Mouse (Mus musculus) kidney, postnatal 0 days (tissue): ENCODE measurements at regions not wholly inside any gene's neighbourhood (a gene's known extent, or its start where the extent isn't known, plus 50 kb on each side); places are given as distances from the start of the nearest gene placed in this dataset.

Source experiments
- ATAC-seq: fragments of 200-750 bp; cut with Nextera tagmentation; replicated peaks from 2 replicates; pipeline ENCODE4 v1.8.0; 2017; ENCODE audit warnings: low read depth, moderate number of reproducible peaks, moderate TSS enrichment, moderate library complexity; ENCODE audit not compliant: low FRiP score
- DNase-seq: peaks from one replicate; pipeline ENCODE4 v3.0.0-alpha.2; 2016; ENCODE audit warnings: low spot score
- H3K27ac ChIP-seq: fragments of 300-500 bp; sonication (generic); 2 replicates; pipeline ENCODE4 v1.5.1; 2014; ENCODE audit warnings: mild to moderate bottlenecking
- H3K27me3 ChIP-seq: fragments of 300-500 bp; sonication (generic); 2 replicates; pipeline ENCODE4 v1.6.1; 2014; ENCODE audit warnings: low read length, mixed read lengths; ENCODE audit not compliant: insufficient read depth
- H3K36me3 ChIP-seq: fragments of 300-500 bp; sonication (generic); 2 replicates; pipeline ENCODE4 v1.6.1; 2014; ENCODE audit warnings: low read length, mixed read lengths; ENCODE audit not compliant: insufficient read depth
- H3K4me1 ChIP-seq: fragments of 300-500 bp; sonication (generic); replicated peaks from 2 replicates; pipeline ENCODE4 v1.6.1; 2014; ENCODE audit warnings: antibody characterized with exemption, low read length, mixed read lengths; ENCODE audit not compliant: insufficient read depth
- H3K4me2 ChIP-seq: fragments of 300-500 bp; sonication (generic); 2 replicates; pipeline ENCODE4 v1.6.1; 2014; ENCODE audit warnings: mild to moderate bottlenecking, low read length, moderate library complexity, mixed read lengths
- H3K4me3 ChIP-seq: fragments of 300-500 bp; sonication (generic); replicated peaks from 2 replicates; pipeline ENCODE4 v1.5.1; 2014; ENCODE audit warnings: low read depth, low read length
- H3K9ac ChIP-seq: fragments of 300-500 bp; sonication (generic); 2 replicates; pipeline ENCODE4 v1.6.1; 2014; ENCODE audit warnings: low read depth, low read length
- H3K9me3 ChIP-seq: fragments of 300-500 bp; sonication (generic); replicated peaks from 2 replicates; pipeline ENCODE4 v1.6.1; 2016; ENCODE audit warnings: low read length, inconsistent platforms, mixed read lengths
- CTCF ChIP-seq: IDR thresholded peaks from 2 replicates; pipeline ENCODE4 v1.5.1; 2016; ENCODE audit warnings: antibody characterized with exemption, low read depth, mild to moderate bottlenecking, moderate library complexity
- WGBS: fragments of 180-500 bp; shearing (Covaris S2); extraction: QIAGEN DNeasy Blood & Tissue Kit; methylation state at CpG from one replicate; pipeline ENCODE4 v1.1.7; 2014; 5-methylcytosine and 5-hydroxymethylcytosine counted together

GRCm38 (mm10) chr5:99165807-99166360 lies 128.7 kb upstream of the Prkg2 start:
- WGBS, result 20% methylated on average over 3 of the region's 3 CpGs
- Histone ChIP-seq H3K4me1 (no peaks in the 10 kb centered on the region), H3K9ac (no peak overlapping the region), H3K4me3 (no peak overlapping the region), H3K9me3 (no peaks in the 10 kb centered on the region), H3K27ac (no peak overlapping the region), H3K27me3 (no peaks in the 10 kb centered on the region), H3K4me2 (no peak overlapping the region), H3K36me3 (no peaks in the 10 kb centered on the region)
- ATAC-seq (no peak), DNase-seq (no peak)
- TF ChIP-seq CTCF, result no peak

DNA sequence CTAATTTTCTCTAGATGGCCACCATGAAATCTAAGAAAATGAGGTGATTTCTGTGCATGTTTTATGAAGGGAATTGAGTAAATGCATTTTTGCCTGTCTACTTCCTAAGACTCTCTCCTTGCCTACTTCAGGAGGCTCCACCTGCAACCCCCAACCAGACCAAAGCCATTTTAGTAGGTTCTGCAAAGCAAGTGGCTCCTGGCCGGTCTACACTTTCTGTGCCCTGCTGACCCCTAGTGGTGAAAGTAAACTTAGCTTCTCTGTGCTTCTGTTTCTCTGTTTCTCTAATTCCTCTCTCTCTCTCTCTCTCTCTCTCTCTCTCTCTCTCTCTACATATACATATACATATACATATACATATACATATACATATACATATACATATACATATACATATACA lies 120.8 kb upstream of the Prkg2 start:
- Histone ChIP-seq H3K4me2 (no peak overlapping the region), H3K4me3 (no peak overlapping the region), H3K27ac (no peak overlapping the region), H3K27me3 (no peaks in the 10 kb centered on the region), H3K9me3 (no peaks in the 10 kb centered on the region), H3K9ac (no peak overlapping the region), H3K36me3 (no peaks in the 10 kb centered on the region), H3K4me1 (no peaks in the 10 kb centered on the region)
- 0% methylated on average over 1 of the region's 1 CpGs for WGBS
- DNase-seq (peak; percentile 82), ATAC-seq (no peak; the same call in 1 of the 2 replicates)
- TF ChIP-seq CTCF, result peak; percentile 82

DNA sequence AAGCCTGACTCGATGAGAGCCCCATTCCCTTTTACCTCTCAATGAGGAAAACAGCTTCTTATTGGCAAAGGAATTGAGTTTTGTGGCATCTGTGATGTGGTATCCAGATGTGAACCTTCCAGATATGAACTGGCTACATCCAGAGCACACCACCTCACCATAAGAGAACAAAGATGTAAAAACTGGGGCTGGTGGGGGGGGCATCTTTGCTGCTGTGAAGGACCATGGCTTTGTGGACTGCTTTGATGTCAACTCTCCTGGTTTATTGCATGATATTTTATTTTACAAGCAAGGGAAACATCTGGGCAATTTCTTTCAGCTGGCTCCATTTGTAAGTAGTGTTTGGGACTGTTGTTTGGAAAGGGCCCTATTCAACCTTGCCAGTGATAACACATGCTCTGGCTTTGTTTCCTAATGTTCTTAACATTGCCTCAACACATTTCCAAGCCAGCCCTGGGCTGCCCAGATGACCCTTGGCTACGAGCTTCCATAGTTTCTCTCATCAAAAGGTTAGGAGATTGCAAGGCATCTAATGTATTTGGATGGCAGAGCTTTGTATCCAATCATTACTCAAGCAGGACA lies 116.2 kb upstream of the Prkg2 start:
- Histone ChIP-seq H3K4me2 (no peak overlapping the region), H3K27ac (no peak overlapping the region), H3K9ac (no peak overlapping the region), H3K27me3 (no peaks in the 10 kb centered on the region), H3K4me3 (no peak overlapping the region), H3K36me3 (no peaks in the 10 kb centered on the region), H3K4me1 (no peaks in the 10 kb centered on the region), H3K9me3 (no peaks in the 10 kb centered on the region)
- no peak for TF ChIP-seq CTCF
- WGBS, result 68% methylated on average over 2 of the region's 2 CpGs
- no peak for DNase-seq
- no peak for ATAC-seq

- Histone ChIP-seq H3K4me2 (no peak overlapping the region), H3K4me1 (no peaks in the 10 kb centered on the region), H3K27ac (no peak overlapping the region), H3K9ac (no peak overlapping the region), H3K27me3 (no peaks in the 10 kb centered on the region), H3K9me3 (no peaks in the 10 kb centered on the region), H3K36me3 (no peaks in the 10 kb centered on the region), H3K4me3 (no peak overlapping the region)
- no peak for TF ChIP-seq CTCF
- 88% methylated on average over 4 of the region's 4 CpGs for WGBS
- no peak for ATAC-seq
- no peak for DNase-seq
Observed at GRCm38 (mm10) chr5:99152299-99152698, 115.1 kb upstream of the Prkg2 start.

GRCm38 (mm10) chr5:99149904-99150303 lies 112.8 kb upstream of the Prkg2 start:
- Histone ChIP-seq H3K4me2 (no peak overlapping the region), H3K4me1 (no peaks in the 10 kb centered on the region), H3K9me3 (no peaks in the 10 kb centered on the region), H3K27me3 (no peaks in the 10 kb centered on the region), H3K4me3 (no peak overlapping the region), H3K9ac (no peak overlapping the region), H3K36me3 (no peaks in the 10 kb centered on the region), H3K27ac (no peak overlapping the region)
- DNase-seq (no peak), ATAC-seq (no peak)
- peak; percentile 3; the same call in 1 of the 2 replicates for TF ChIP-seq CTCF
- WGBS, result 12% methylated on average over 1 of the region's 1 CpGs

- WGBS, result 74% methylated on average over 2 of the region's 2 CpGs
- no peak overlapping the region for H3K27ac ChIP-seq
- TF ChIP-seq CTCF, result peak; percentile 12; the same call in 1 of the 2 replicates
- H3K4me2 ChIP-seq, result no peak overlapping the region
- no peaks in the 10 kb centered on the region for H3K36me3 ChIP-seq
- H3K9ac ChIP-seq, result no peak overlapping the region
- no peak overlapping the region for H3K4me3 ChIP-seq
- DNase-seq (no peak), ATAC-seq (no peak)
- no peaks in the 10 kb centered on the region for H3K27me3 ChIP-seq
- no peaks in the 10 kb centered on the region for H3K4me1 ChIP-seq
- H3K9me3 ChIP-seq, result no peaks in the 10 kb centered on the region
Observed at GRCm38 (mm10) chr5:99132670-99133069, 95.5 kb upstream of the Prkg2 start.

DNA sequence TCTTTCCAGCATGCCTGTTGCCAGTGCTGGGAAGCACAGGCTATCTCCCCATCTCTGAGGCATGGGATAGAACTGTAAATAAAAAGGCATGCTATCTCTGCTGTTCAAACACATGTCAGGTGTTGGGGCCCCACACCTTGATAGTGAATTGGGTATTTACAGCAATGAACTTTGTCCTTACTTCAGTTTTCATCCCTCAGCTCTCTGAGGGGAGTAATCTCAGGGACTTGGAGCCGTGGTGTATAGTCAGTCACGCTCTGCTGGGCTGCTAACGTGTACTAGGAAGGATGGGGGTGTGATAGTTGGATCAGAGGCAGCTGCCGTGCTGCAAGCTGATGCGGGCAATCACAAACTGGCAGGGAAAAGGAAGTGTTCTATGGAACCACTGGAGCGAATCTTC lies 91.5 kb upstream of the Prkg2 start:
- ATAC-seq (peak; percentile 66; the same call in 1 of the 2 replicates), DNase-seq (peak; percentile 11)
- no peak for TF ChIP-seq CTCF
- no peak overlapping the region for H3K27ac ChIP-seq
- H3K36me3 ChIP-seq, result no peaks in the 10 kb centered on the region
- no peak overlapping the region for H3K9ac ChIP-seq
- WGBS, result 37% methylated on average over 6 of the region's 6 CpGs
- H3K9me3 ChIP-seq, result no peaks in the 10 kb centered on the region
- no peaks in the 10 kb centered on the region for H3K27me3 ChIP-seq
- no peaks in the 10 kb centered on the region for H3K4me1 ChIP-seq
- H3K4me2 ChIP-seq, result no peak overlapping the region
- no peak overlapping the region for H3K4me3 ChIP-seq
